ENCODE assay signal across 9 mouse cellular contexts in genomic region chrX:164245714-164246113, GRCm38 (mm10). TPM values are rescaled to one million over a fixed set of nuclear protein-coding genes. Genes with fewer than 3 reads are reported as not detected.
A peak's percentile ranks its signal among the peaks of the same experiment; 100 is the strongest.
DNase-seq lines count a peak whose midpoint lies in the region; ATAC-seq lines count a peak whose summit lies in the region.
"Had no signal": no experiment of that assay in that cellular context is flagged by ENCODE, and none has a peak within 500 bp of the region (broad histone marks: within the 10 kb centered on the region; RNA-seq: fewer than 3 reads in every experiment).

No protein-coding gene starts in this region.

- no peaks in the 10 kb centered on the region; a peak in 1 of 4 replicates for H3K4me1 ChIP-seq in heart, embryonic 14.5 days (ENCODE audit: control insufficient read depth in 2 of 2, insufficient read depth in 2 of 2, low read length in 2 of 2)
- no peaks in the 10 kb centered on the region for H3K4me1 ChIP-seq in hindbrain, embryonic 11.5 days (replicated peaks; ENCODE audit: control insufficient read depth, insufficient read depth, low read length)
- H3K4me1 ChIP-seq in midbrain, embryonic 12.5 days: no peaks in the 10 kb centered on the region; the same call in 1 of the 2 replicates

- WGBS in heart, embryonic 14.5 days: 27% methylated on average over 5 of the region's 5 CpGs
- 35% methylated on average over 5 of the region's 5 CpGs for WGBS in hindbrain, embryonic 11.5 days
- WGBS in midbrain, embryonic 12.5 days: 18% methylated on average over 5 of the region's 5 CpGs

- no peaks in the 10 kb centered on the region for H3K27me3 ChIP-seq in heart, embryonic 14.5 days (ENCODE audit: control insufficient read depth, insufficient read depth, low read length)
- no peaks in the 10 kb centered on the region for H3K27me3 ChIP-seq in hindbrain, embryonic 11.5 days (ENCODE audit: control insufficient read depth, insufficient read depth, low read length)
- H3K27me3 ChIP-seq in midbrain, embryonic 12.5 days: peaks cover 17% of the 10 kb centered on the region

- DNase-seq in heart, postnatal 36 days: no peak
- peak; percentile 11 for DNase-seq in embryo, embryonic 10 days (ENCODE audit: low spot score)
- DNase-seq in hindbrain, embryonic 11.5 days (ENCODE audit: low spot score): peak; percentile 4
- no peak for DNase-seq in spleen, adult 12 weeks (ENCODE audit: low spot score)
- no peak for DNase-seq in right cerebral cortex, postnatal 25 days
- DNase-seq in frontal cortex, postnatal 25 days (ENCODE audit: low spot score in 2 of 2): no peak
- DNase-seq: gastrocnemius, postnatal 25 days had no signal

- peak overlapping the region; percentile 21; the same call in 1 of the 2 replicates for H3K4me2 ChIP-seq in heart, embryonic 14.5 days (ENCODE audit: low read length)
- H3K4me2 ChIP-seq in hindbrain, embryonic 11.5 days (replicated peaks; ENCODE audit: low read depth, low read length): no peak overlapping the region
- peak overlapping the region; percentile 35 for H3K4me2 ChIP-seq in midbrain, embryonic 12.5 days (replicated peaks)

- no peak overlapping the region for H3K4me3 ChIP-seq in heart, embryonic 14.5 days (ENCODE audit: control insufficient read depth in 1 of 2, insufficient read depth in 1 of 2, low read depth in 1 of 2, low read length in 2 of 2)
- H3K4me3 ChIP-seq in hindbrain, embryonic 11.5 days (ENCODE audit: low read depth, low read length): no peak overlapping the region
- no peak overlapping the region for H3K4me3 ChIP-seq in midbrain, embryonic 12.5 days

- H3K9ac ChIP-seq in heart, embryonic 14.5 days (ENCODE audit: low read length): no peak overlapping the region
- H3K9ac ChIP-seq in hindbrain, embryonic 11.5 days (ENCODE audit: low read depth, low read length): no peak overlapping the region
- H3K9ac ChIP-seq in midbrain, embryonic 12.5 days (replicated peaks): no peak overlapping the region

- H3K27ac ChIP-seq in heart, embryonic 14.5 days (replicated peaks in 1 of 2; ENCODE audit: control insufficient read depth in 1 of 2, insufficient read depth in 1 of 2, low read depth in 2 of 2, low read length in 2 of 2): no peak overlapping the region
- H3K27ac ChIP-seq in hindbrain, embryonic 11.5 days (ENCODE audit: low read depth, low read length): no peak overlapping the region
- no peak overlapping the region for H3K27ac ChIP-seq in midbrain, embryonic 12.5 days (replicated peaks)

- H3K36me3 ChIP-seq in heart, embryonic 14.5 days (ENCODE audit: control insufficient read depth, insufficient read depth, low read length): no peaks in the 10 kb centered on the region
- H3K36me3 ChIP-seq in hindbrain, embryonic 11.5 days (ENCODE audit: control insufficient read depth, insufficient read depth, low read length): no peaks in the 10 kb centered on the region
- no peaks in the 10 kb centered on the region for H3K36me3 ChIP-seq in midbrain, embryonic 12.5 days

- intact Hi-C loops in heart, postnatal 36 days (cut with DNase I): no loop called here

- ATAC-seq in heart, embryonic 14.5 days (ENCODE audit: insufficient number of reproducible peaks, insufficient read depth, low FRiP score, low read depth): no peak
- ATAC-seq in hindbrain, embryonic 11.5 days (ENCODE audit: low FRiP score): no peak
- peak; percentile 81; the same call in 1 of the 2 replicates for ATAC-seq in midbrain, embryonic 12.5 days (ENCODE audit: low FRiP score, low read depth)

- no peaks in the 10 kb centered on the region for H3K9me3 ChIP-seq in heart, embryonic 14.5 days (ENCODE audit: control insufficient read depth, low read length)
- H3K9me3 ChIP-seq in hindbrain, embryonic 11.5 days (ENCODE audit: control insufficient read depth, low read length): no peaks in the 10 kb centered on the region
- H3K9me3 ChIP-seq in midbrain, embryonic 12.5 days: no peaks in the 10 kb centered on the region

RNA-seq across cellular contexts. Expression of gene Bmx, which starts 12.3 kb away (rescaled TPM):
- polyA plus RNA-seq in heart, embryonic 14.5 days (2014; fragmentation: Nextera tagmentation; extraction: Ambion mirVana): 7.2 and 9.1 TPM in 2 replicates
- total RNA-seq in heart, postnatal 36 days (2021): 1 to 10 TPM; 2.0 to 3.4 TPM
- polyA plus RNA-seq in hindbrain, embryonic 11.5 days (2014; fragmentation: Nextera tagmentation; extraction: Ambion mirVana): 0.17 and 0.28 TPM in 2 replicates
- 0.54 and 0.96 TPM in 2 replicates for polyA plus RNA-seq in midbrain, embryonic 12.5 days (2016; fragmentation: Nextera tagmentation; extraction: Ambion mirVana)

RNA-seq across cellular contexts. Expression of gene Pir, which starts 23.5 kb away (rescaled TPM):
- 6.5 and 8.0 TPM in 2 replicates for polyA plus RNA-seq in heart, embryonic 14.5 days (2014; fragmentation: Nextera tagmentation; extraction: Ambion mirVana)
- 1 to 10 TPM; 4.9 to 7.2 TPM for total RNA-seq in heart, postnatal 36 days (2021)
- 6.9 and 7.2 TPM in 2 replicates for polyA plus RNA-seq in hindbrain, embryonic 11.5 days (2014; fragmentation: Nextera tagmentation; extraction: Ambion mirVana)
- 4.7 and 6.2 TPM in 2 replicates for polyA plus RNA-seq in midbrain, embryonic 12.5 days (2016; fragmentation: Nextera tagmentation; extraction: Ambion mirVana)

Comparison
In these comparisons a context has a peak if more than half of its experiments do, and no peak if none do; other contexts are left out.
1. DNase-seq: peak in embryo, embryonic 10 days (single experiment) and hindbrain, embryonic 11.5 days (single experiment); none in heart, postnatal 36 days (0 of 2), spleen, adult 12 weeks (single experiment), right cerebral cortex, postnatal 25 days (single experiment) and frontal cortex, postnatal 25 days (0 of 2).